Comparison of ENCODE assay signal across 30 mouse cellular contexts in the genomic region with DNA sequence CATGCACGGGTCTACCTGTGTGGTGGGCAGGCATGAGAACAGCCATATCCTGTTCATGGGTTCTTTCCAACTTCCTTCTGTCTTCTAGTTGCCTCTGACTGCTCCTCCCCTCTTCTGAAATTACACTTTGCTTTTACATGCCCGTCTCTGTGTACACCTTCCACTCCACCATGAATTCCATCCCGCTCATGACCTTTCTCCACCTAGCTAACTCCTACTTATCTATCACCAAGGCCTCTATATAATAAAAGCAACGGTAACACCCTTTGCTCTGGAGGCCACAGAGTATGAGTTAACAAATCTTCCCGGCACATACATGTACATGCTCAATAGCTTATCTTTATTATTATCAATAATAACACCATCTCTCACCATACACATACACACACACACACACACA.
"Had no signal": no experiment of that assay in that cellular context is flagged by ENCODE, and none has a peak within 500 bp of the region (broad histone marks: within the 10 kb centered on the region; RNA-seq: fewer than 3 reads in every experiment).

No protein-coding gene starts in this region.

- H3K4me3 ChIP-seq: limb, embryonic 10.5 days; limb, embryonic 12.5 days; limb, embryonic 13.5 days; limb, embryonic 15.5 days; liver, embryonic 12.5 days; liver, embryonic 13.5 days; liver, embryonic 15.5 days; lung, embryonic 15.5 days; megakaryocyte, embryonic 14.5 days; midbrain, embryonic 10.5 days; midbrain, embryonic 12.5 days; midbrain, embryonic 13.5 days; midbrain, embryonic 15.5 days; myocyte had no signal

- H3K9ac ChIP-seq: limb, embryonic 12.5 days; limb, embryonic 13.5 days; limb, embryonic 15.5 days; liver, embryonic 12.5 days; liver, embryonic 13.5 days; liver, embryonic 14.5 days; liver, embryonic 15.5 days; liver, postnatal 0 days; lung, embryonic 14.5 days; lung, embryonic 15.5 days; midbrain, embryonic 12.5 days; midbrain, embryonic 13.5 days; midbrain, embryonic 15.5 days had no signal

- H3K4me1 ChIP-seq: limb, embryonic 10.5 days; limb, embryonic 12.5 days; limb, embryonic 13.5 days; limb, embryonic 15.5 days; lung, embryonic 15.5 days; midbrain, embryonic 10.5 days; midbrain, embryonic 12.5 days; midbrain, embryonic 13.5 days; midbrain, embryonic 15.5 days had no signal

- H3K9me3 ChIP-seq: limb, embryonic 10.5 days; limb, embryonic 12.5 days; limb, embryonic 13.5 days; limb, embryonic 15.5 days; liver, embryonic 12.5 days; liver, embryonic 13.5 days; liver, embryonic 15.5 days; lung, embryonic 15.5 days; megakaryocyte, embryonic 14.5 days; midbrain, embryonic 10.5 days; midbrain, embryonic 12.5 days; midbrain, embryonic 13.5 days; midbrain, embryonic 15.5 days had no signal

- ATAC-seq: liver, embryonic 12.5 days; liver, postnatal 0 days; lung, postnatal 0 days; midbrain, embryonic 13.5 days; midbrain, embryonic 15.5 days; midbrain, embryonic 16.5 days had no signal

- H3K27me3 ChIP-seq: limb, embryonic 12.5 days; limb, embryonic 13.5 days; limb, embryonic 15.5 days; liver, embryonic 13.5 days; liver, embryonic 15.5 days; lung, embryonic 15.5 days; midbrain, embryonic 12.5 days; midbrain, embryonic 13.5 days; midbrain, embryonic 15.5 days had no signal

- H3K36me3 ChIP-seq: limb, embryonic 10.5 days; limb, embryonic 12.5 days; limb, embryonic 13.5 days; limb, embryonic 15.5 days; liver, embryonic 12.5 days; liver, embryonic 13.5 days; liver, embryonic 15.5 days; lung, embryonic 15.5 days; midbrain, embryonic 10.5 days; midbrain, embryonic 12.5 days; midbrain, embryonic 13.5 days; midbrain, embryonic 15.5 days had no signal

- H3K4me2 ChIP-seq: limb, embryonic 12.5 days; limb, embryonic 13.5 days; limb, embryonic 15.5 days; liver, embryonic 11.5 days; liver, embryonic 12.5 days; liver, embryonic 13.5 days; liver, embryonic 15.5 days; lung, embryonic 14.5 days; lung, embryonic 15.5 days; midbrain, embryonic 11.5 days; midbrain, embryonic 12.5 days; midbrain, embryonic 13.5 days; midbrain, embryonic 15.5 days had no signal

- H3K27ac ChIP-seq: limb, embryonic 10.5 days; limb, embryonic 12.5 days; limb, embryonic 13.5 days; limb, embryonic 15.5 days; liver, embryonic 12.5 days; liver, embryonic 13.5 days; liver, embryonic 14.5 days; liver, embryonic 15.5 days; lung, embryonic 15.5 days; macrophage; midbrain, embryonic 10.5 days; midbrain, embryonic 12.5 days; midbrain, embryonic 13.5 days; midbrain, embryonic 15.5 days had no signal

- DNase-seq: left cerebral cortex, postnatal 4 days; liver, embryonic 13.5 days; liver, postnatal 0 days; lung, adult 18-20 months; lung, adult 2 months; lung, embryonic 14.5 days; lung, postnatal 10 days; lung, postnatal 14 days; lung, postnatal 36 days; lung, postnatal 4 days; midbrain, embryonic 14.5 days had no signal
